Mouse (Mus musculus) kidney, postnatal 14 days (tissue): Measurements from ENCODE around the gene Apobr.

ENCODE experiments used
- DNase-seq: peaks from one replicate; pipeline ENCODE4 v3.0.0; 2022; ENCODE audit warnings: mixed read lengths

Apobr gene

DNA sequence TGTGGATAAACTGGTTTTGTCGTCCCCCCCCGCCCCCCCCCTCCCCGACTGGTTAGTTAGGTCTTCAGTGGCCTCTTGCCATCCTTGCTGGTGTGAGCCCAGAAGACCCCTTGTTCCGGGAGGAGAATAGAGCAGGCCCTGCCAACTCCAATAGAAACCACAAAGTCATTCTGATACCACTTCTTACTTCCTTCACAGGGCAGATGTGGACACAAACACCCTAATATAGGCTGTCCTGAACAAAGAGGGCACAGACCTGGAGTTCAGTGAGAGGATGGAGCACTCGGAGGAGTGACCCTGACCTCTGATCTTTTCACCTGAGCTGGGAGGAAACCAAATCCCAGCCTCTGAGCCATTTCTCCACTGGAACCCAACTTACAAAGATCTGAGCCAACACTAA lies 17.2 kb downstream of the Apobr start:
- DNase-seq, result no peak

GRCm38 (mm10) chr7:126602650-126603049 lies 17.9 kb downstream of the Apobr start:
- DNase-seq, result no peak

DNA sequence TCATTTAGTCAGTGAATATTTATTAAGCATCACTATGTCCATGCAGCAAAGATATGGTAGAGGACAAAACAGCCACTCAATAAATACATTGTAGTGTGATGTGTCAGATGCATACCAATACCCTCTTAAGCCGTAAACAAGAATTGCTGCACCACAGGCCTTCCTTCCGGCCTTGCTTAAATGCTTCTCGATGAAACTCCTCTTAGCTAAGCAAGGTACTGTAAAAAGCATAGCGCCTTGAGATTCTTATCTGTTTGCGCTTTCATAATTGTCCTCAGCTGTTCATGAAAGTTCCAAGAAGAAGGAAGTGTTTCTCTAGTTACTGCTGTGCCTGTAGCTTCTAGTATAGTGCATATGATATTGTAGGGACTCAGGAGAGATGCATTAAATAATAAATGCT lies 21.9 kb downstream of the Apobr start:
- DNase-seq, result no peak

DNA sequence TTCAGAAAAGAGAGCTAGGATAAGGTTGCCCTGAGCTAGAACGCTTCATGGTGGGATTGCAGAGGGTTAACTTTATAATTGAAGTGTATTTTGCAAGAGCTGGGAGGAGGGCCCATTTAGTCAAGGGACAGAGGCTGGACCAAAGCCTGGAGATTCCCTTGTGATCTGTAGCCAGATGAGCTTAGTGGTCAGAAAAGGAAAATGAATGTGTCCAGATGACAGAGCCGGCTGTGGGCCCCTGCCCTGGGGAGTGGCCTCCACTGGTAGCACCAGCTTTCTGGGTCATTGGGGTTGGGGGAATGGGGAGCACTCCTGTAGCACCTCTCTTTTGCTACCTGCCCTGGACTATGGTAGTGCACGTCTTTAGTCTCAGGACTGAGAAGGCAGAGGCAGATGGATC lies 22.3 kb downstream of the Apobr start:
- peak; percentile 51 for DNase-seq

DNA sequence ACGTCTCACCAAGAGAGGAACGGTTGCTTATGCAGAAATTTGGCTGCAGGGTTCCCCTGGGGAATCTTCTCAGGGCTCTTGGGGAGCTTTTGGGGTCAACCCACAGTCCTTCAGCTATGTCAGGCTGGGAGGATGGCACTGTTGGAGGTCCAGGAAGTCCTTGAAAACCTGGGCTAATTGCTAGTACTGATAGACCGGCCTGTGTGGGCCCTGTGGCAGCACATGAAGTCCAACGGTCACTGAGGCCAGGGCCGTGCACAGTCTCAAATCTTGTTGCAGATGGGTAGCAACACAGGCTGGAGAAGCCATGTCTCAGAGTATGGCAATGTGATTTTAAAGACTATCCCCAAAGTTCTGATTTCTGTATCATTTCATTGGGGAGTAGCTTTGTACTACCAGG lies 23.1 kb downstream of the Apobr start:
- no peak for DNase-seq

- no peak for DNase-seq
Measured at GRCm38 (mm10) chr7:126612736-126613135, 28.0 kb downstream of the Apobr start.

- DNase-seq, result no peak
Measured at GRCm38 (mm10) chr7:126616707-126617106, 32.0 kb downstream of the Apobr start.

DNA sequence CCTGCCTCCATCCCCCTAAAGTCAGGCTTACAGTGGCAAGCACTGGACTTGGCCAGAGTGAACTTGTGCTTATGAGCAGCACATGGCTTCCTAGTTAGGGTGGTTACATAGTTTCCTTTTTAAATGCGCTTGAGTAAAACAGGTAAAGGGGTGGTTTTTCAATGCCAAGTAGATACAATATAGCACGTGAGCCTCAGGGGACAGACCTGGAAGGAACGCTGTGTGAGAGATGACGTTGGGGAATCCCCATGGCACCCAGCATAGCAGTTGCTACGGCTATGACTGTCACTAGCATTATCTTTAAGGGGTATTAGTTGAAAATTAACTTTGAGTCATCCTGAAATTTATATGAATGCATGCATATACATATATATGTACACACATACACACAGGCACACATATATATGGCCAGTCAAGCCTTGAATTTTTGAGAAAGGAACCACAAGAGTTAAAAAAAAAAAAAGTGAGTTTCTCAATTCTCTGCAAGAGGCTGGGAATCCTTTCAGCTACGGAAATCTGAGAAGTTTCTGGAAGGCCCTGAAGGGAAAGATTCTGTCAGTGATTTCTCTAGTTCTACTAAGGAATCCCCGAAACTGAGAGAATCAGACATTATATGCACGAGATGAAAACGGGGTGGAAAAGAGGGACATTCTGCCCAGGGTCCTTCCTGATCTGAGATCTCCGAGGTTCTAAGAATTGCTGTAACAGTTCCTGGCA lies 35.0 kb downstream of the Apobr start:
- DNase-seq, result no peak

- peak; percentile 47 for DNase-seq
Measured at GRCm38 (mm10) chr7:126621452-126622359, 37.0 kb downstream of the Apobr start.

DNA sequence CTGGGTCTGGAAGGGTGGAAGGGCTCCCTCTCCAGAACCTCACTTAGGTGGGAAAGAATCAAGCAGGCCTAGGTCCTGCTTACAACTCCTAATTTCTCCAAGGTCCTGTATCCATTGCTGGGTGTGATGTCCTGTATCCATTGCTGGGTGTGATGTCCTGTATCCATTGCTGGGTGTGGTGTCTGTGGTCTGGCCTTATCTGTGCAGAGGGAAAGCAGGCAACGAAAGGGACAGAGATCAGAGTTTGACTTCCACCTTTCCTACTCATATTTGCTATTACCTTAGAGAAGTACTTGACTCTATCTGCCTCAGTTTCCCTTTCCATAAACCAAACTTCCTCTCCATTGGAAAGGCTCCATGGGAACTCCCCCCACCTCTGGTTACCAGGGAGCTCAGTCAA lies 38.6 kb downstream of the Apobr start:
- DNase-seq, result no peak

DNA sequence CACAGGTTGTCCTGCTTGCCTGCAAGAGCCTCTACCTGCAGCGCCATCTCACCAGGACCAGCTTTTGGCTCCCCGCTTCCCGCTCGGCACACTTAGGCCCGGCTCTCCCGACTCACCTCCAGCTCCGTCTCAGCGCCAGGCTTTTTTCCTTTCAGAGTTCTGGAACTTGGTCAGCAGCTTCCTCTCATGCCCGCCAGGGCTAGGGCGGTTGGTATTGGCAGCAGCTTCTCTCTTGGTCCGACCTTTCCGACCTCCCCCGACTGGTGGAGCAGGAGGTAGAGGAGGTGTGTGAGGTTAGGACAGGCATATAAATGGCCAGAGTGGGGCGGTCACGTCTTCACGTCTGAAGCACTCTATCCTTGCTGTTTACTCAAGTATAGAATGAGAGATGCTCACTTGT lies 40.0 kb downstream of the Apobr start:
- no peak for DNase-seq

DNA sequence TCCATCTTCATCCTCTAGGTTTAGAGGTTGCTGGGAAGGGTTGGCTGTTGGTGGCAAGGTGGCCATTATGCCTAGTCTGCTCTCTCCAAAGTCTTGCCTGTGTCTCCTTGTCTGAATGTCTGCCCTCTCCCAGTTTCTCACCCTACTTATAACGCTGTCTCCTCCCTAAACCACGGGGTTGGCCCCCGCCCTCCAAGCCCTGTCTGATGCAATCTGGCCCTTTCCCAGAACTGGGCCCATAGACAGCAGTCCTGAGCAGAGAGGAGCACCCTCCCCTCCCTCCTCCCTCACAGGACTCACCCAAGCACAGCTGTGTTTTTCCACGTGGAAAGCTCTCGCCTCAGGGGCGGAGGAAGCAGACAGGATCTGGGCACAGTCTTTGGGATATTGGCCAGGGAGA lies 40.6 kb downstream of the Apobr start:
- DNase-seq, result peak; percentile 80

GRCm38 (mm10) chr7:126625807-126626600 lies 41.3 kb downstream of the Apobr start:
- DNase-seq, result no peak

- DNase-seq, result peak; percentile 30
Measured at GRCm38 (mm10) chr7:126628111-126628510, 43.4 kb downstream of the Apobr start.

DNA sequence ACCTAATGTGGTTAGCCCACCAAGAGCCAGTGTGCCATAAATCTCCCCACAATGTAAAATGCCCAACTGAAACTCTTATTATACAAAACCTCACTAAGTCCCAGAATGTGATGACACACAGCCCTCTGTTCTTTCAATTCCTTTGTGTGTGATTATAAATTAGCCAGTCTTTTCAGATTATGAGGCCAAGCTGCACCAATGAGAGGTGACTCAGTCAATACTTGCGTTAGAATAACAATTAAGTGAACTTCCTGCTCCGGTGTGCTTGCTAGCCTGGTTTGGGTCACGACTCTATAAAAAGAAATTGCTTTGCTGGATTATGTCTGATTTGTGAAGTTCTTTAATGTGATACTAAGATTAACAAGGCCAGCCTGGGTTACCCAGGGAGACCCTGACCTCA lies 45.2 kb downstream of the Apobr start:
- no peak for DNase-seq

DNA sequence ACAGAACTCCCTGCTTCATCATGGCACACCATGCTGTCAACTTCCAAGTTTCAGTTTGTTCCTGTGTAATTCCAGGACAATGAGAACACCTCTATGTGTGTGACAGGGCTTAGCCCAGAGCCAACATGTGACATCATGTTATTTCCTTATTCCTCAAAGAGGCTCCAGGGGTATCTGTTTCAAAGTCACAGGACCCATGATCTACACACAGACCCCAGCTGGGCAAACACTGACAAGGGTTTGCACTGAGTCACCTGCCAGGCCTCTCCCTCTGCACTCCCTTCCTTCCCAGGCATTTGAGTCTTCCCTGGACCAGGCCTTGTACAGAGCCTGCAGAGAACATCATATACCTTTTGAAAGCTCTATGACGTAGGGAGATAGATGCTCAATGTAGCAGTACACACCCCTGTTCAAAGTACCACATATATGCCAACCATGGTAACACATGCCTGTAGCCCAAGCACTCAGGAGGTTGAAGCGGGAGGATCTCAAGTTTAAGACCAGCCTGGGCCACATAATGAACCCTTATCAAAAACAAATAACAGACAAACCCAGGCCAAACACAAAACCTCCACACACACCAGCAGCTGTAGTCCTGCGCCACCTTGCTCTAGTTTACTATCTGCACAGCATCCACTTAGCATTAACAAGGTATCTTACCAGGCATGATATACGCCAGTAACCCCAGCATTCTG lies 46.2 kb downstream of the Apobr start, which contains the start of gene Nupr1:
Nupr1 (minus strand) TSS at position 38 of the 695 bp plus-strand sequence.
- no peak for DNase-seq

DNA sequence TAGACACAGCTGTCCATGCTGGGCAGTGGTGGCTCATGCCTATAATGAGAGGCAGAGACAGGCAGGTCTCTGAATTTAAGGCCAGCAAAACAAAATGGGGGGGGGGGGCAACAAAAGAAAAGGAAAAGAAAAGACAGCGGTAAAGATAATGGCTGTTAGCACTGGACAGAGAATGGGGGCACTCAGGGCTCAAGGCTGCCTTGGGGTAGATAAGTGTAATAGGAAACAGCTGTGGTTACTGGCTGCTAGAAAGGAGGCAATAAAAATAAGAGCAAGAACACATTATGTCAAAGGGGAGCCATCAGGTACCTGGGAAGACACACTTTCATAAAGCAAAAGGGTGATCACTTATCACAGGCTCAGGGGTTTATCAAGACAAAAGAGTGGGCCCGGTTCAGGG lies 47.7 kb downstream of the Apobr start:
- no peak for DNase-seq

- DNase-seq, result no peak
Measured at GRCm38 (mm10) chr7:126635375-126635774, 50.6 kb downstream of the Apobr start.

DNA sequence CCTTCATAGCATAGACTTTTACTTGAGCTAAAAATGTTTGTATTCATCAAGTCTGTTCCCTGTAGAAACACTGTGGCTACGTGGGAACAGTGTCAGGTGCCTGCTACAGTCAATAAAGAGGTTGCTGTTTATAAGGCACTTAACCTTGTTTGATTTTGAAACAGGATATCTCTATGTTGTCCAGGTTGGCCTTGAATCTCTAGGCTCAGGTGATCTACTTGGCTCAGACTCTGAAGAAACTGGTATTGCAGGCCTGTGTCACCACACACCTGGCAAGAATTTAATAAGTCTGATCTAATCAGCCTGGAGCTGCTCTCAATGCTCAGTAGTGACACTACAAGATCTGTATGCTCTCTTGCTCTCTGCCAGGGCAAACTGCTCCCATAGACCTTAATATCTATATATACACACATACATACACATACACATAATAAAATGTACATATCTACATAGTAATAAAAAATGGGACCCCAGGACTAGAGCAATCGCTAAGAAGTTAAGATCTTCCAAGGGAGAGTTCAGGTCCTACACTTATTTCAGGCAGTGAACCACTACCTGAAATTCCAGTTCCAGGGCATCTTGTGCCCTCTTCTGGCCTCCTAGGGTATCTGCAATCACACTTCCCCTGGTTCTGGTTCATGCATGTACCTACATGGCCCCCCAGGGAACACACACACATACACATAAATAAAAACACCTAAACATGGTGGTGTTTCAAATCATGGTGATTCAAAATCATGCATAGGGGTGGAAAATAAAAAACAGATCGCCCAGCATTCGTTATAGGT lies 52.2 kb downstream of the Apobr start:
- peak; percentile 63 for DNase-seq
